Mouse (Mus musculus) thymus, postnatal 25 days (tissue): Measurements from ENCODE around the gene F2r.

Source experiments
- DNase-seq: peaks from one replicate; pipeline ENCODE4 v3.0.0; 2022

Gene F2r

DNA sequence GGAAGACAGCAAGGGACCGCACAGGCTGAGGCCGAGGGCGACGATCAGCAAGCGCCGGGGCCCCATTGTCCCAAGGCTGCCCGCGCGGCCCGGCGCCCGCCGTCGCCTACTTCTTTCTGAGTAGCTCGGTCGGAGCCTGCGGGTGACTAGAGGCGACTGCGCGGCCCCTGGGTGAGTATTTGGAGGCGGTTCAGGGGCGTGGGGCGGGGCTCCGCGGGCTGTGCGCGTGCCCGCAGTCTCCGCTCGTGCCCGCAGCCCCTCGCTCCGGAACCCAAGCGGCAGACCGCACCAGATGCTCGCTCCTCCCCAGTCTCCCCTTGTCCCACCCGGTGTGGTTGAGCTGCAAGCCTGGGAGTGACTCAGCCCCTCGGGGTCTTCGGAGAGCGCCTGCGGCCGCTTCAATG lies at the start of gene F2r:
Gene F2r (minus strand): TSS at position 179 of the 404 bp plus-strand sequence.
- peak; percentile 88 for DNase-seq

DNA sequence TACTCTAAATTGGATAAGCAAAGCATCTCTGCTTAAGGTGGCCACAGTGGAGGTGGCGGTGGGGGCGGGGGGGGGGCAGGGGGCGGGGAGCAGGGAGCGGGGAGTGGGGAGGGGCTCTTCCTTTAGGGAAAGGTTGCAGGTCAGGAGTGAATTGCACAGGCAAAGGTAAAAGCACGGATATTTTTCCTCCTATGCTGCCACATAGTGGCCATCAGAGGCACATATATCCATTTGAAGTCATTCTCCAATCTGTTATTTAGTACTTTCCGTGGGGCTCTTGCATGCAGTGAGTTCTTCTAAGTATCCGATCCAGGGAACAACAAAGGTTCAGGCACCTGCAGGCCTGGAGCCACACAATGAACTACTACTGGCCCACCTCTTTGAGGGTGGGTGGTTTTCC lies 49.0 kb upstream of the F2r start:
- DNase-seq, result no peak

DNA sequence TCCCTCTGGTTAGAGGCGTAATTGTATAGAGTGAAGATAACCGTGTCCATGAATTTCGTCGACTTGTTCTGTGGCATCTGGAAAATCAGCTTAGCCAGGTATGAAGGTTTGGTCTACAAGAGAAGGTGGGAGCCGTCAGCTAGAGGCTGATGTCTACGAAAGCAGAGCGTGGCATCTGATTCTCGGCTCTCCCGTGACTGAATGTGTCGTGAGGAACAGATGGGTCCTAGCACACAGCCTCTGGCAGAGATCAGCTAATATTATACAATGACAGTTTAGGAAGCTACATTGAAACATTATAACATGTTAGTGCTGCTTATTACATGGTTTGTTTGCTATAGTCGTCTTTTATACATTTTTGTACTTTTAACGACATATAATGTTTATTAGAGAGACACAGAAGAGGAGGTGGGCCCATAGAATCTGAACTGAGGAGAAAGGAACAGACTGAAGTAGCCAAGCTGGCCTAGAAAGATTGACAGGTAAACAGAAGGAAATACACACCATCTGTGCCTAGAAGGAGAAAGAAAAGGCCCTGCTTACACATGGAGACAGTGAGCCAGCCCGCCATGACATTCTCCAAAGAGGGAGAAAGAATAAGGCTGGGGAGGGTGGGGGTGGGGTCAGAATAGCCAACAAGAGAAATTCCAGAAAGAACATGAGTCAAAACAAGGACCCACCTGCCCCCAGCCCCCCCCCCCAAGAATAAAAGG lies 47.5 kb upstream of the F2r start:
- no peak for DNase-seq

DNA sequence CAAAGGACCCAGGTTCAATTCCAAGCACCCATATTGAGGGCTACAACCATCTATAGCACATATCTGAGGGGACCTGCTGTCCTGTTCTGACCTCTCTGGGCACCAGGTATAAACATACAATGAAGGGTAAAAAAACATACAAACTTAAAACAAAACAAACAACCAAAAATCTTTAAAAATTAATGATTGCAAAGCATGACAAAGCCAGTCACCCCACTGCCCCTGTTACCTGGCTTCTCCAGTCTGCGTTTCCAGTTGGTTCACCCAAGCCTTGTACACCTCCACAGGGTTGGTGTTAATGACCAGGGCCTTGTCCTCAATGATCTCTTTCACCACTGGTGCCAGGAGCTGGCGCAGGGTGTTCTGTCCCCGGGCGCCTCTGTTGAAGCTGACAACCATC lies 45.5 kb upstream of the F2r start:
- DNase-seq, result no peak

DNA sequence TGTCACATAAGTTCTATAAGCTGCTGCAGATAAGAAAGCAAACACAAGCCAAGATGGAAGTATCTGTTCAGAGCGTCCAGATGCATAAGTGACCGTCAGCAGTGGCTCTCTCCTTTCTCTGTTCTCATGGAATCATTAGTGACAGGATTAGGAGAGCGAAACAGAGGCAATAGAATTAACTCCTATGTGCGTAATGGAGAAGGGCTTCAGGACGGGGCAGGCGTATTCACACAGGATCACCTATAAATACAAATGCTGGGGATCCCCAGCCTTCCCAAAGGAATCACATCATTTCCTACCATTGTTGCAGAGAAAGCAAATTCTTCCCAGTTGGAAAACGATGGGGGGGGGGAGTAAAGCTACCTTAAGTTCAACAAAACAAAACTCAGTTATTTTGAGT lies 41.1 kb upstream of the F2r start:
- no peak for DNase-seq

DNA sequence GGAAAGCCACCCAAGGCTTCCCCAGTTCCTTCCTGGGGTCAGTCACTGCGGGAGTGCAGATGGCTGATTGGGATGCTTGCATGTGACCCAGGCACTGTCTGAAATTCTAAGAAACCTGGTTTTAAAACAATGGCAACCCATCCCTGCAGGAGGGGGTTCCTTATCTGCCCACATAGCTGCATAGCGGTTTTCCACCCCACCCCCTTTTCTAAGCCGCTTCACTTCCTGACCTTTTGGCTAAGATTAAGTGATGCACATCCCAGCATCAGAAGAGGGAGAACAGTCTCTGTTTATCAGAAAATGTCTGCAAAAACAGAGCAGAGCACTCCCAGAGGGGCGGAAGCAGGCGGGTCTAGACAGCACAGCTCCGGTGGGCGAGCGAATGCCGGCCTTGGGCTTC lies 38.9 kb upstream of the F2r start:
- no peak for DNase-seq

DNA sequence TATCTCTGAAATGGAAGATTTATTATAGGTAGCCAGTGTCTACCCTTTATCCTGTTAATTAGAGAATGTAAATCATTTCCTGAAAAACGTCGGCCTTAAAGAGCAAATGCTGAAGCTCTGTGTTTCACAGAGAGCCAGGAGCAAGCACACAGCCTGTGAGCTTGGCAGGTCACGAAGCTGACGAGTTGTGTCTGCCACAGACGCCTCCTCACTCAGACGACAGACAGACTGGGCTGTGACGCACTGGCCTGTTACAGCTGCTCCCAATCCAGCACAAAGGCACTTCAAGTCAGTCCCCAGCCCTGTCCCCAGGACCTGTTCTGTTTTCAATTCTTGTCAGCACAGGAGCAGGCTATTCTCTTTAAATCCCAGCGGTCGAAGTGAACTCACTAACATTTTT lies 37.0 kb upstream of the F2r start:
- DNase-seq, result no peak

DNA sequence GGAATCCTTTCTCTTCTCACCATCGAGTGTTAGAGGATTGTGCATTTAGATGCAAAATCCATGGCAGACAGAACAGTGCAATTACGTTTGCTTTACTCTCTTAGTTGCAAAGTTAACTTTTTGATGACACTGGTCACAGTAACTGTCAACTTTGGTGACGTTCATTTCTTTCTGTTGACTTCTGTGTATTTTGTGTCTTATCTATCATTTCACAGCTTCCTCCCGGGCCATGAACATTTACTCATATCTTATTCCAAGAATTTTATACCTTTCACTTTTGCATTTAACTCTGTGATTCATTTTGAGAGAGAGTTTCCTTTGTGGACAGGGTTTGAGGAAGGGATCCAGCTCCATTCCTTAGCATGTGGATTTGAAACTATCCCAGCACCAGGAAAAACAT lies 35.4 kb upstream of the F2r start:
- DNase-seq, result no peak

DNA sequence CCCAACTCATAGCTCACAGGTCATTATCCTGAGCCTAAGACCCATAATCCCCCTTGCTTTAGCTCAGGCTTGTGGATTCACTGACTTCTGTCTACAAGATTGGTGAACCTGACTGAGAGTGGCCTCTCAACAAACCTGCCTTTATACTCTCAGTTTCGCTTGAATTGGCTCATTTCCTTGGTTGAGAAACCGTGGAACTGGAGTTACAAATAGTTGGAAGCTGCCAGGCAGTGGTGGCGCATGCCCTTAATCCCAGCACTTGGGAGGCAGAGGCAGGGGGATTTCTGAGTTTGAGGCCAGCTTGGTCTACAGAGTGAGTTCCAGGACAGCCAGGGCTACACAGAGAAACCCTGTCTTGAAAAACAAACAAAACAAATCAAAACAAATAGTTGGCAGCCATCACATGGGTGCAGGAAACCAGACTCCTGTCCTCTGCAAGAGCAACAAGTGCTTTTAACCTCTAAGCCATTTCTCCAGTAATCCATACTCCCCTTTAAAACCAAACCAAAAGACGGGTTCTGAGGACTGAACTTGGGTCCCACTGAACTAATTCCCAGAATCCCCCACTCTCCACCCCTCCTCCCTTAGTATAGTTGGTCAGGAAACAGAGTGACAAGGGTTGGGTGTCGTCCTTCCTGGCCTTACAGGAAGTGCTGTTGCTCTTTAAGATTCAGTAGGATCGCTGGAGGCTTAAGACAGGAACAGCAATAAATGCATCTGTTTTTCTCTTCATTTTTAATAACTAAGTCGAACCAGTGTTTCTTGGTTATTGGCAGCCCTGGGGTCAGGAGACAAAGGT lies 33.8 kb upstream of the F2r start:
- DNase-seq, result no peak

DNA sequence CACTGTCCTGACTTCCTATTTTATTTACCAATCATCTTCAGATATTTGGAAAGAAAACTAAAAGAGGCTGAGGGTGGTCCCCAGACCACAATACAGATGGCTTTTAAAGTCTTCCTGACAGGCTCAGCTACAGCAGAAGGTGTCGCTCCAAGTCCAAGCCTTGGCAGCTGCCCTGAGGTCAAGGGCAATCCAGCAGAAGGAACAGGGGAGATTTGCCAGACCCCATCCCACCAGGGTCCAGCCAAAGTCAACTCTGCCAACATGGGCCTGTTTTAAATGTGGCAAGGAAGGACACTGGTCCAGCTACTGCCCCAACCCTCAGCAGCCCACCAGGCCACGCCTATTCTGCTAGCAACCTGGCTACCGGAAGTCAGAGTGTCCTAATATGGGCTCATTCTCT lies 31.7 kb upstream of the F2r start:
- DNase-seq, result no peak

DNA sequence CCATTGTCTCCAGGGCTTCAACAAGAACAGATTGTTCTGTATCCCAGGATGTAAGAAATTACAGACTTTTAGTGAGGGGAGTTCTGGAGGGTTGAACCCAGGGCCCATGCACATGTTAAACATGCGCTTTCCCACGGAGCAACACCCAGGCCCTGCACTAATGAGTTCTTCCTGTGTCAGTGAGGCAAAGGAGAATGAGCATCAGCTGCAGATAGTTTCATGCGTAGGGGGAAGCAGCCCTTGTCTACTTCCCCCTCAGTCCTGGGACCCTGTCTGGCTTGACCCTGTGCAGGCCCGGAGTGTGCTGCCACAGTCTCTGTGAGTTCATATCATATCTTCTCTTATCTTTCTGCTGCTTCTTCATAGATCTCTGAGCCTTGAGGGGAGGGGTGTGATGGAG lies 29.0 kb upstream of the F2r start:
- DNase-seq, result no peak

DNA sequence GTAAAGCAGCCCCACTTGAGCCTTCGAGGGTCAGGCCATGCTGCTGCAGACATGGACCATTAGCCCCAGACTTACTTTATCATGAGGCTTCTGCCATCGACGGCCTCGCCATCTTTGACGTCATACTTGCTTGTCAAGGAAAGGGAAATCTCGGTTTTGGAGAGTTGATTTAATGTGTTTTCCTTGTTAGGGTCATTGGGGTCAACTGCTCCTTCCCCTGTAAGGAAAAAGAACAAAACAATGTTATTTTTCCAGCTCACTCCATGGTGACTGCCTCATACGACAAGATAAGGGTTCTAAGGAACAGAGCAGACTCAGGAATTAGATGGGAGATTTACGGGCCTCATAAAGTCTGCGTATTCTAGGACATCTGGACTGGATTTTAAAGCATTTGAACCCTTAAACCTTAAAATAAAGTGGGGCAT lies 28.4 kb upstream of the F2r start:
- no peak for DNase-seq

DNA sequence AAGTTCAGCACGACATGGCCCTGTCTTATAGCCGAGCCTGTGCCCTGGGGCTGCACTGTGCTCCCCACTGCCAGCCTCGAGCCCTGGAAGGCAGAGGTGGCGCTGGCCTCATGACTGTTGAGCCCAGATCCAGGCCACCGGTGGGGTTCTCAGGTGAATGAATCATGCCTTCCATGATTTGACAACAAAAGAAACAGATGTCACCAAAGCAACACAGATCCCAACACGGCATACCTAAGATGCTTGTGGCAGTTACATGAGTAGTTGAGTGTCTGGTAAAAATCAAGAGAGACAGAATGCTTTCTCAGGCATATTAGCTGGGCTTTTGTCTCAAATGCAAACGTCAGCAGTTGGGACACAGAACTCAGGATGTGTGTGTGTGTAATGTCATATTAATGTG lies 25.5 kb upstream of the F2r start:
- no peak for DNase-seq

DNA sequence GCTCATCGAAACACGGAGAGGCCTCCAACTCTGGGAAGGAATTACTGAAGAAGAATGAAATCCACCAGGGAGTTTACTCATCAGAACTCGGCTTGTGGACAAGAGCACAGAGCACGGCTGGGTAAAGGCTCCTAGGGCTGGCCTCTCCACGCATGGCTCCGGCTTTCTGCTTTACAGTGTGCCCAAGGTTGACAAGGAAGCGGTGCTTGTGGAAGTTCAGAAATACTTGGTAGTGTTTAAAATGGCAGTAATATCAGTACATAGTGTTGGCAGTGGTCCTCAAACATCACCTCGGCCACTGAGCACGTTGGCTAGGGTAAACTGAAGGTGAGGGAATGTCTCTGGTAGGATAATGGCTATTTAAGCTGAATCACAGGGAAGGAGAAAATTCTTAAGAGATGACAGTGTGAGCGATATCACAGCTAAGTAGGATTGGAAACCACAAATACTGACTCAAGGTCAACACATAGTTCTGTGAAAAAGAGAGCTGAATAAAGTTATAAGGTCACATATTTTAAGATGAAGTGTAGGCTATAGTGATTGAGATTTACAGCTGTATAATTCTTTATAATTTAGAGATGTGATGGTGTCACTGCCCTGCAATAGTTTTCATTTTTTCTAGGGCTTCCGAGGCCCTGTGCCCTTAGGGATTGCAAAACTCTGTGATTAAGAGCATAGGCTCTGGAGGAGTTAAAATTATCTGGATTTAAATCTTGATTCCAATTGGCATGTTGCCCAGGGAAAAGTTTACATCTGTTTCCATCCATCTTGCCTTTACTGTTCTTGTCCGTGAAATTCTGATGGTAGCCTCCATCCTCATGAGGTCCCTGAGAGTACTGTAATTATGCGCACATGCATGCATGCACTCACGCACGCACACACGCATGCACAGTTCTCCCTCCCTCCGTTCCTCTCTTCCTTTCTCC lies 23.0 kb upstream of the F2r start:
- DNase-seq, result no peak

DNA sequence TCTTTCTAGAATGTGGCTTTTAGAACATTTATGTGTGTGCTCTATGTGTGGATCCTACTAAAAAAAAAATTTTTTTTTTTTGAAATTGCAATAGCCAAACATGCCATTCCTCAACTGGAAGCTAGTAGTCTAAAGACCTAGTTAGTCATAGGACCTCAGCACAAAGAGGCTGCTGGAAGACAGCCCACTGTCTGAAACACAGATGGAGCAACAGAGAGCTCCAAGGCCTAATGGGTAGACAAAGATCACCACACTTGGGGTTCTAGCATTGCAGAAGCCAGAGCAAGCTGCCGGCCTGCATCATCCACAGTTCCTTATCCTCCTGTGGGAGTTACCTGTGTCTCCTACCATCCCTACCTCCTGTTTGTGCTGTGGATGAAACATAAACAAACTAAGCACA lies 22.1 kb upstream of the F2r start:
- no peak for DNase-seq

DNA sequence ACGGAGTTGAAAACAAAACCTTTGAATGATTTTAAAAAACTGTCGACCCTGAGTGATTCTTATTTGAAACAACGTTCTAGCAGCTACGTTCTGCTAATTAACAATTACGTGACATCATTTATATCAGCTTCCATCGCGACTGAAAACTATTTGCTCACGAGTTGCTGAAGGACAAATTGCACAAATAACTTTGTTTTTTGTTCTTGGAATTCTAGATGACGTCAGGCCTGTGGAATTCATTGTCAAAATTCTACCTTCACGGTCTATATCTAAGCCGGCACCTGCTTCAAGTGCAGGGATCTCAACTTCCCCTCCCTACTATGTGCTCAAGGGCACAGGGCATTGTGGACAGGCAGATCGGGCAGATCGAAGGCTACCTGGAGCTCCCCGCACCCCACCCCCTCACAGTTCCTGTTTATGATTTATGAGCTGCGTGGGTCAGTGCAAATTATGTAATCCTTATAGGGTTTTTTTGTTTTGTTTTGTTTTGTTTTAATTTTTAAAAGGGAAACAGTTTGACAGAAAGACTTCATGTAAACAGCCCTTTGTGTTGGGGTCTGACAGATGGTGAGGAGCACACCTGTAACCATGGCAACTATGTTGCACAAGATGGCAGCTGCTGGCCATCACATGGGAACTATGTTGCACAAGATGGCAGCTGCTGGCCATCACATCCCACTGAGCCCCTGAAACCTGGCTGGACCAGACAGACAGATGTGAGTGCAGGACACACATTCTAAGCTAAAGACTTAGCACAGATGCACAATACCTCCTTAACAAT lies 21.2 kb upstream of the F2r start:
- DNase-seq, result no peak

DNA sequence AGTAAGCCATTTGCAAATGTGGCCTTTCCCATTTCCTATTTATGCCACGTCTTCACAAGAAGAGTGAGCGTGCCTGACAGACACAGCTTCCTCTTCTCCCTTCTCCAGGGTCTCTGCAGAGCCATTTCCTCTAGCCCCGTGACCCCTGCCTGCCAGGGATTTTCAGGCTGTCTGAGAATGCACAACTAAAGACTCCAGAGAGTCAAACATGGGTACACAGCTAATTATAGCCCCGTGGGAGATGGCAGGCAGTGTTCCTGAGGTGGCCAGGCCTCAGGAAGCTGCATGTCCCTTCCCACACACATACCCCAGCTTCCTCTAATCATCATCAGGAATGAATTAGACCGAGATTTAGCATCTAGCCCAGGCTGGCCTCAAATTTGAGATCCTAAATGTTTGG lies 20.6 kb upstream of the F2r start:
- no peak for DNase-seq

DNA sequence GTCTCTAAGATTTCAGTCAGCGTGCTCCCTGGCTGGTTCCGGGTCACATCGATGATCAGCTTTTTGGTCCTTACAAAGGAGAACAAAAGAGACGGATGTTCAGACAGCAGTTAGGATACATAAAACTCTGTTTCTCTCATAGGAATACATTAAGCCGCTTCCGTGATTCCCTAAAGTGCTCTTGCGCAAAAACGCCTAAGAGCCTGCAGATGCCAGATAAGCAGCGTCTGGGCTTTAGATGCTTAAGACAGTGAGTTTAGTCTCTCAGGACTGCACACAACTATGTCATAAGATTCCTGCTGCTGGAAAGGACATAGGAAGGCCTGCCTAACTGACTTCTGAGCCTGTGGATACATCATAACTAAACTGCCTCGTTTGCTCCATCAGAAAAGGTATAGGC lies 19.4 kb upstream of the F2r start:
- DNase-seq, result no peak

DNA sequence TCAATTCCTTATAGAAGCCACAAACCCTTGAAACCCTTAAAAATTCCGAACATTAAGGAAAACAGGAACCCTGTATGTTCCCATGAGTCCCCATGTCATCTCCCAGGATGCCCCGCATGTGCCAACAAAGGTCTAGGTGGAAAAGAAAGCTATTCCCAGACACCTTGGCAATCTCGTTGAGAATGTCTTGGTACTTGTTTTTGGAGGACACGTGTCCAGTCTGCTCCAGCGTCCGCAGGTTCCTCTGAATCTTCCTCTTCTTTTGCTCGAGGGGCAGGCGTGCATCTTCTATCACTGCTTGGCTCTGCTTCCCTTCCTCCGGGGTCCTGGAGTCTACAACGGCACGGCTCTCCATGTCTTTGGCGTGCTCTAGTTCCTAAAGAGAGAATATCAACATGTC lies 17.0 kb upstream of the F2r start:
- no peak for DNase-seq

DNA sequence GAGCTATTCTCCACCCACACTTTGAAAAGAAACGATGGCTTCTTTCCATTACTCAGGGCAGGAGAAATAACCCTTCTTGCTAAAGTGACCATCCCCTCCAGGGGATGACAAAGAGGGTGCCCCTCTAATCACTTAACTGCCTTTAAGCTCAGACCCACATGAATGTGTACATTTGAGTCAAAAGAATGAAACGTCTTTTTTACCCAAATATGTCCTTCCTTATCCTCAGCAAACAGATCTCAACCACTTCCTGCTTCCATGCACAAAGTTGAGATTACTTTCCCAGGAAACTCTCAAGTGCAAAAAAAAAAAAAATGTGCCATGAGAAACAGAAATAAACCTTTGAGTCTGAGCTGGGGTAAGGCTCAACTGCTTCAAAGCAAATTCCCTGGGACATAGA lies 16.2 kb upstream of the F2r start:
- DNase-seq, result no peak

DNA sequence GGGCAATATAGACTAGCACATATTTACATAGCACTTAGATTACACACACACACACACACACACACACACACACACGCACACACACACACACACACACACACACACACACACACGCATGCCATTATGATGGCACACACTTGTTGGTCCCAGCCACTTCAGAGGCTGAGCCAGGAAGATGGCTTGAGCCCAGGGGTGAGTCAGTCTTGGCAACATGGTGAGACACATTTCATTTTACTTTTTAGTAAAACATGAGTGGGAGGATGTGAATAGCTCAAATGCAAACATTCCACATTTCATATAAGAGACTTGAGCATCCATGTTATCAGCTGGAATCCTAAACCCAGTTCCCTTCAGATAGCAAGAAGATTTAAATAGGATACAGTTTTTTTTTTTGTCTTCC lies 15.1 kb upstream of the F2r start:
- DNase-seq, result no peak

DNA sequence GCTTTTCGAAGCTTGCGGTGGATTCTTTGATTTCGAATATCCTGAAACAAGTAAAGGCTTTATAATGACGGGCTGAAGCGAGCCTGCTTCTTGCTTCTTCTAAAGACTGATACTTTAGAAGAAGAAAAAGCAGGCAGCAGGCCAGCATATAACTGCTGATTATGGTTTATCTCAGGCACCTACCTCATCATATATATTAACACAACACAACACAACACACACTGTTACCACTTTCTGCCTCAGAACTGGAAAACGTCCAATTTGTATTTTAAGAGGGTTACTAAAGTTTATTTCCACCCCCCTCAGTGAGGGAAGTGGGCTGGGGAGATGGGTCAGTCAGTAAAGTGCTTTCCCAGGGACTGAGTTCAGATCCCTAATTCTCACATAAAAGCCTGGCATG lies 13.9 kb upstream of the F2r start:
- no peak for DNase-seq

DNA sequence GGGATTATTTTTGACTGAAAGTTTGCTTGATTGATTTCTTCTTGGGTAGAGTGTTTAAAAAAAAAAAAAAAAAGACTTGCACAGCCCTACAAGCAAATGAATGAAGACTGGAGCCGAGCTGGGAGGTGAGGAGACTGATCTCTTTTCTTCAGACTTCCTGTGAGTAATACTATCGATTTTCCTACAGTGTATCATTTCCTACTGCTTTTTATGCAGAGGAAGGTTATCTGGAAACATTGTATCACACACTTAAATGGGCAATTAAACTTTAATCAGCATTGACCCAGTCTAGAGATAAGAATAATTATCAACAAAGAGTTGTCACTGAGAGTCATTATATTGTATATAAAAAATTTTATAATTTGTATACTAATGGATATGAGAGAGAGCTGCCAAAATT lies 12.5 kb upstream of the F2r start:
- DNase-seq, result no peak
